Mouse (Mus musculus) CH12.LX (cell line): Measurements from ENCODE around the gene Gng12. TPM values are rescaled to one million over a fixed set of nuclear protein-coding genes. Genes with fewer than 3 reads are reported as not detected.

Experiments
- DNase-seq: peaks from one replicate; pipeline ENCODE4 v3.0.0-alpha.2; 2013; ENCODE audit errors: extremely low read depth
- H3K27ac ChIP-seq: 2 replicates; pipeline ENCODE4 v1.5.1; 2012; ENCODE audit warnings: low read depth, mild to moderate bottlenecking, control low read depth, moderate library complexity; ENCODE audit not compliant: insufficient read depth
- H3K27me3 ChIP-seq: replicated peaks from 2 replicates; pipeline ENCODE3; 2012; ENCODE audit warnings: inconsistent platforms
- H3K36me3 ChIP-seq, 2 experiments: replicated peaks in 1 of 2; 2 replicates each; pipeline versions ENCODE3 to v1.6.1; 2012; ENCODE audit warnings: inconsistent platforms in 1 of 2, low read length in 1 of 2, mild to moderate bottlenecking in 1 of 2, mixed read lengths in 1 of 2, moderate library complexity in 1 of 2; ENCODE audit not compliant: control insufficient read depth in 1 of 2, insufficient read depth in 1 of 2
- H3K4me1 ChIP-seq, 2 experiments: 2 replicates each; pipeline ENCODE4 v1.6.1; 2012; ENCODE audit warnings: inconsistent platforms in 1 of 2, moderate library complexity in 1 of 2; ENCODE audit not compliant: insufficient read depth in 2 of 2, control insufficient read depth in 1 of 2
- H3K4me2 ChIP-seq: 2 replicates; pipeline ENCODE4 v1.6.1; 2012; ENCODE audit warnings: low read depth, mild to moderate bottlenecking, control low read depth; ENCODE audit not compliant: poor library complexity, insufficient read depth, severe bottlenecking
- H3K4me3 ChIP-seq, 3 experiments: fragments of 150-350 bp in 1 of 3; sonication (generic) in 1 of 3; replicated peaks in 1 of 3; 2 replicates each; pipeline versions ENCODE3 to v1.5.1; 2011 to 2012; ENCODE audit warnings: low read depth in 2 of 3, low read length in 2 of 3, mild to moderate bottlenecking in 2 of 3, moderate library complexity in 2 of 3, control low read depth in 1 of 3, improper control_type of control experiment in 1 of 3, inconsistent platforms in 1 of 3, mixed read lengths in 1 of 3; ENCODE audit not compliant: poor library complexity in 1 of 3
- H3K79me2 ChIP-seq: replicated peaks from 2 replicates; pipeline ENCODE4 v1.6.1; 2012; ENCODE audit warnings: mild to moderate bottlenecking, moderate library complexity; ENCODE audit not compliant: control insufficient read depth, poor library complexity, insufficient read depth, severe bottlenecking; ENCODE audit errors: extremely low read depth
- H3K9ac ChIP-seq: 2 replicates; pipeline ENCODE4 v1.6.1; 2012; ENCODE audit warnings: low read depth, mild to moderate bottlenecking, control low read depth, moderate library complexity; ENCODE audit not compliant: insufficient read depth
- H3K9me3 ChIP-seq: replicated peaks from 2 replicates; pipeline ENCODE3; 2012; ENCODE audit warnings: low read length, inconsistent platforms, mixed read lengths
- CHD2 ChIP-seq: IDR thresholded peaks from 2 replicates; pipeline ENCODE4 v1.6.1; 2011; ENCODE audit warnings: low read length, improper control_type of control experiment
- HCFC1 ChIP-seq: IDR thresholded peaks from 2 replicates; pipeline ENCODE4 v1.6.1; 2012; ENCODE audit warnings: low read depth, mild to moderate bottlenecking, inconsistent platforms, low read length, improper control_type of control experiment
- IRF4 ChIP-seq: IDR thresholded peaks from 2 replicates; pipeline ENCODE4 v1.6.1; 2014; ENCODE audit warnings: low read depth, mild to moderate bottlenecking, inconsistent platforms, low read length, improper control_type of control experiment
- MAZ ChIP-seq: IDR thresholded peaks from 2 replicates; pipeline ENCODE4 v1.6.1; 2012; ENCODE audit warnings: low read depth, mild to moderate bottlenecking, inconsistent platforms, low read length, improper control_type of control experiment, moderate library complexity
- MXI1 ChIP-seq: IDR thresholded peaks from 2 replicates; pipeline ENCODE4 v1.6.1; 2011; ENCODE audit warnings: mild to moderate bottlenecking, low read depth, low read length, improper control_type of control experiment
- NRF1 ChIP-seq: IDR thresholded peaks from 2 replicates; pipeline ENCODE4 v1.6.1; 2014; ENCODE audit warnings: low read depth, mild to moderate bottlenecking, inconsistent platforms, low read length, improper control_type of control experiment, moderate library complexity
- POLR2AphosphoS2 ChIP-seq: IDR thresholded peaks from 2 replicates; pipeline ENCODE4 v1.6.1; 2011; ENCODE audit warnings: low read depth, low read length, improper control_type of control experiment
- RAD21 ChIP-seq: IDR thresholded peaks from 2 replicates; pipeline ENCODE4 v1.6.1; 2011; ENCODE audit warnings: low read depth, mild to moderate bottlenecking, low read length, improper control_type of control experiment, moderate library complexity
- TCF12 ChIP-seq: IDR thresholded peaks from 2 replicates; pipeline ENCODE4 v1.6.1; 2014; ENCODE audit warnings: low read depth, mild to moderate bottlenecking, inconsistent platforms, low read length, improper control_type of control experiment
- ZKSCAN1 ChIP-seq: IDR thresholded peaks from 2 replicates; pipeline ENCODE4 v1.6.1; 2012; ENCODE audit warnings: low read depth, inconsistent platforms, low read length, improper control_type of control experiment, borderline replicate concordance
- dilution Hi-C: fragments of 300-500 bp; cut with MboI; formaldehyde crosslinking; loops from 2 replicates; pipeline ENCODE4 v1.14.3; 2020; ENCODE audit warnings: low sequenced_read_pairs; ENCODE audit not compliant: extremely low pct_unique_long_range_greater_than_20kb, extremely low pct_ligation_motif_present
- in situ Hi-C: fragments of 300-500 bp; cut with MboI; formaldehyde crosslinking; loops from 3 replicates; pipeline ENCODE4 v1.14.3; 2019; ENCODE audit warnings: low sequenced_read_pairs, low pct_ligation_motif_present, low pct_unique_long_range_greater_than_20kb, mixed read lengths
- polyA plus RNA-seq: library from polyadenylated mRNA; unstranded; fragments of >175 nt; gene quantifications from 2 replicates; pipeline ENCODE4 v1.2.1, GENCODE M21; 2012; ENCODE audit warnings: low read depth; ENCODE audit not compliant: insufficient read length
- total RNA-seq, 2 experiments: library from RNA; depleted of rRNA; stranded (reverse); fragments of 300-350 nt in 1 of 2; fragments of >200 nt in 1 of 2; gene quantifications; 2 replicates each; pipeline ENCODE4 v1.2.3; 2012 to 2014

Gng12 gene
- total and polyA plus RNA-seq, 3 experiments: 3.9 to 20.8 (median 12.2) TPM

- H3K27ac ChIP-seq: no peak overlapping the region
- H3K4me3 ChIP-seq: no peak overlapping the region
- dilution Hi-C loops: no loop called here
- H3K4me1 ChIP-seq: peaks cover 0 to 57% of the 10 kb centered on the region in 2 experiments; a peak in 2 of 4 replicates
- TF ChIP-seq MAZ (no peak), CHD2 (no peak), MXI1 (no peak), POLR2AphosphoS2 (no peak), HCFC1 (no peak), IRF4 (no peak)
- TF ChIP-seq, all 38 proteins: peak for 0
- Histone ChIP-seq H3K9me3 (no peaks in the 10 kb centered on the region), H3K4me2 (no peak overlapping the region), H3K79me2 (no peaks in the 10 kb centered on the region), H3K9ac (no peak overlapping the region), H3K27me3 (no peaks in the 10 kb centered on the region), H3K36me3 (peaks cover 0 to 6% of the 10 kb centered on the region in 2 experiments)
- DNase-seq: no peak
- in situ Hi-C loops: loop anchor here (25.0 kb wide), 1 partner anchor 348 kb away; no protein-coding TSS in a partner anchor
Measured at GRCm38 (mm10) chr6:66964222-66964621, 68.0 kb downstream of the Gng12 start.

- dilution Hi-C loops (no loop called here), in situ Hi-C loops (loop anchor here (5.0 to 25.0 kb wide), 3 partner anchors 62 to 347 kb away; no protein-coding TSS in a partner anchor)
- no peak for DNase-seq
- H3K9me3 ChIP-seq: no peaks in the 10 kb centered on the region
- no peaks in the 10 kb centered on the region for H3K79me2 ChIP-seq
- no peak overlapping the region for H3K9ac ChIP-seq
- H3K4me2 ChIP-seq: no peak overlapping the region
- H3K36me3 ChIP-seq: peaks cover 0 to 6% of the 10 kb centered on the region in 2 experiments
- H3K27me3 ChIP-seq: no peaks in the 10 kb centered on the region
- H3K27ac ChIP-seq: no peak overlapping the region
- H3K4me1 ChIP-seq: peaks cover 0 to 62% of the 10 kb centered on the region in 2 experiments; a peak in 2 of 4 replicates
- H3K4me3 ChIP-seq: no peak overlapping the region
- TF ChIP-seq RAD21: no peak
- TF ChIP-seq NRF1: no peak
Measured at GRCm38 (mm10) chr6:66965203-66965602, 69.0 kb downstream of the Gng12 start.

GRCm38 (mm10) chr6:66967788-66968187 lies 71.6 kb downstream of the Gng12 start:
- Histone ChIP-seq H3K9ac (no peak overlapping the region), H3K9me3 (no peaks in the 10 kb centered on the region), H3K79me2 (no peaks in the 10 kb centered on the region), H3K27me3 (no peaks in the 10 kb centered on the region), H3K36me3 (peaks cover 0 to 2% of the 10 kb centered on the region in 2 experiments), H3K4me1 (peaks cover 4 to 63% of the 10 kb centered on the region in 2 experiments), H3K27ac (no peak overlapping the region), H3K4me3 (no peak overlapping the region), H3K4me2 (no peak overlapping the region)
- TF ChIP-seq POLR2AphosphoS2 (no peak), ZKSCAN1 (no peak), TCF12 (no peak)
- DNase-seq: no peak
- dilution Hi-C loops (no loop called here), in situ Hi-C loops (loop anchor here (5.0 to 25.0 kb wide), 3 partner anchors 60 to 345 kb away; no protein-coding TSS in a partner anchor)
